Mouse (Mus musculus) kidney, embryonic 14.5 days (tissue): ENCODE measurements around the gene Mtus2. TPM values are rescaled to one million over a fixed set of nuclear protein-coding genes. Genes with fewer than 3 reads are reported as not detected.

ENCODE experiments used
- ATAC-seq: fragments of 200-750 bp; cut with Nextera tagmentation; 2 replicates; pipeline ENCODE4 v1.8.0; 2017; ENCODE audit warnings: moderate number of reproducible peaks, mild to moderate bottlenecking, moderate TSS enrichment, moderate library complexity; ENCODE audit not compliant: low FRiP score, low TSS enrichment
- H3K27ac ChIP-seq: fragments of 300-500 bp; sonication (generic); 2 replicates; pipeline ENCODE4 v1.5.1; 2014; ENCODE audit warnings: low read depth, mild to moderate bottlenecking, low read length, moderate library complexity, mixed read lengths
- H3K27me3 ChIP-seq: fragments of 300-500 bp; sonication (generic); 2 replicates; pipeline ENCODE4 v1.6.1; 2014; ENCODE audit warnings: mild to moderate bottlenecking, low read length; ENCODE audit not compliant: control insufficient read depth, insufficient read depth
- H3K36me3 ChIP-seq: fragments of 300-500 bp; sonication (generic); 2 replicates; pipeline ENCODE4 v1.6.1; 2014; ENCODE audit warnings: low read length, mixed read lengths; ENCODE audit not compliant: control insufficient read depth, insufficient read depth
- H3K4me1 ChIP-seq: fragments of 300-500 bp; sonication (generic); 2 replicates; pipeline ENCODE4 v1.6.1; 2014; ENCODE audit warnings: low read length, mixed read lengths; ENCODE audit not compliant: control insufficient read depth, insufficient read depth
- H3K4me2 ChIP-seq: fragments of 300-500 bp; sonication (generic); replicated peaks from 2 replicates; pipeline ENCODE4 v1.6.1; 2014; ENCODE audit warnings: low read depth, mild to moderate bottlenecking, low read length
- H3K4me3 ChIP-seq: fragments of 300-500 bp; sonication (generic); 2 replicates; pipeline ENCODE4 v1.5.1; 2014; ENCODE audit warnings: mild to moderate bottlenecking, low read length
- H3K9ac ChIP-seq: fragments of 300-500 bp; sonication (generic); 2 replicates; pipeline ENCODE4 v1.6.1; 2014; ENCODE audit warnings: low read depth, mild to moderate bottlenecking, low read length, moderate library complexity
- H3K9me3 ChIP-seq: fragments of 300-500 bp; sonication (generic); 2 replicates; pipeline ENCODE4 v1.6.1; 2016; ENCODE audit warnings: low read length; ENCODE audit not compliant: control insufficient read depth
- WGBS: fragments of 180-500 bp; shearing (Covaris S2); extraction: QIAGEN DNeasy Blood & Tissue Kit; methylation state at CpG from one replicate; pipeline ENCODE4 v1.1.7; 2014; 5-methylcytosine and 5-hydroxymethylcytosine counted together
- polyA plus RNA-seq: library from polyadenylated mRNA; unstranded; fragments of >200 nt; fragmentation: Nextera tagmentation; extraction: Ambion mirVana; gene quantifications from 2 replicates; pipeline ENCODE4 v1.2.1, GENCODE M21; 2014

Mtus2 gene
- polyA plus RNA-seq, 1 experiment from 2014 or later, result 2.3 TPM

DNA sequence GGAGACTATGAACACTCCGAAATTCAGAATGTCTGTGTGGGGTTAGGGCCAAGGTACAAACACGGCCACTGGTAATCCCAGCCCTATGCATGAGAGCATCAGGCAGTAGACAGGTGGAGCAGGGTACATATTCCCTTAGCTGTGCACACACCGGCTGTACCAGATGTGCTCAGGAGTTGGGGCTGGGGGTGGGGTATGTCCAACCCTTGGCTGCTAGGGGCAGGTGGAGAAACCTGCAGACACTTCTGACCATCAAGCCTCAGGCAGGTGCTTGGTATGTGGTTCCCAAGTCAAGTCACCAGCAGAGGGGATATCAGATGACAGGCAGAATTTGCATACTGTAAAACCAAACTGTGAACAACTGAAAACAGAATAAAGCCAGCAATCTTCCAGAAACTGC, 371.9 kb downstream of the Mtus2 start:
- no peaks in the 10 kb centered on the region for H3K27me3 ChIP-seq
- peaks cover 15% of the 10 kb centered on the region for H3K36me3 ChIP-seq
- 93% methylated on average over 3 of the region's 3 CpGs for WGBS
- no peaks in the 10 kb centered on the region for H3K9me3 ChIP-seq
- H3K4me2 ChIP-seq, result no peak overlapping the region
- ATAC-seq, result no peak
- H3K9ac ChIP-seq, result no peak overlapping the region
- no peak overlapping the region for H3K27ac ChIP-seq
- H3K4me1 ChIP-seq, result no peaks in the 10 kb centered on the region
- no peak overlapping the region for H3K4me3 ChIP-seq

DNA sequence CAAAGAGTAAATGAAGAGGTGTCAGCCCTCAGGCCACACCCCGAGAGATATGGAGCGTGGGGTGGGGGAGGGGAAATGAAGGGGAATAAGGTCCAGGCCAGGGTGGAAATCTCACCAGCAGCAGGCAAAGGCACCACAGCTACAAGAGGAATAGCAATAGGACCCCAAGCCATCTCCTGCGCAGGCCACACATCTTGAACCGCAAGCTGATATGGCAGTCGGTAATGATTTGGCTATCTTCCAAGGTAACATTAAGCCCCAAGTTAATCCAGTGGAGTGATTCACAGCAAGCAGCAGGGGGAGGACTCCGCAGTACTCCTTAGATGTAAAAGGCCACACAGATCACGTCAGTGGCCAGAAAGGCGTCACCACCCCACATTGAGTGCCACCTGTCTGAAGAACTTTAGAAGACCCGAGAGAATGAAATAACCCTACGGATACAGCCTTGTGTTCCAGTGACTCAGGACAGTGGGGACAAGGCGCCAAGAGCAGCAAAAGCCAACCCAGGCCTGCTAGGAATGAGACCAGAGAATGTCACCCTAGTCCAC, 374.2 kb downstream of the Mtus2 start:
- WGBS, result 81% methylated on average over 11 of the region's 11 CpGs
- ATAC-seq, result no peak
- Histone ChIP-seq H3K36me3 (peaks cover 25% of the 10 kb centered on the region), H3K4me3 (no peak overlapping the region), H3K4me1 (no peaks in the 10 kb centered on the region), H3K4me2 (no peak overlapping the region), H3K9me3 (no peaks in the 10 kb centered on the region), H3K27me3 (no peaks in the 10 kb centered on the region), H3K9ac (no peak overlapping the region), H3K27ac (no peak overlapping the region)

- Histone ChIP-seq H3K4me2 (no peak overlapping the region), H3K9me3 (no peaks in the 10 kb centered on the region), H3K4me1 (no peaks in the 10 kb centered on the region), H3K4me3 (no peak overlapping the region), H3K9ac (no peak overlapping the region), H3K27me3 (no peaks in the 10 kb centered on the region), H3K27ac (no peak overlapping the region), H3K36me3 (peaks cover 29% of the 10 kb centered on the region)
- WGBS, result 92% methylated on average over 18 of the region's 18 CpGs
- no peak; the same call in 1 of the 2 replicates for ATAC-seq
These were observed 375.0 kb downstream of the Mtus2 start for GRCm38 (mm10) chr5:148331926-148332621.

DNA sequence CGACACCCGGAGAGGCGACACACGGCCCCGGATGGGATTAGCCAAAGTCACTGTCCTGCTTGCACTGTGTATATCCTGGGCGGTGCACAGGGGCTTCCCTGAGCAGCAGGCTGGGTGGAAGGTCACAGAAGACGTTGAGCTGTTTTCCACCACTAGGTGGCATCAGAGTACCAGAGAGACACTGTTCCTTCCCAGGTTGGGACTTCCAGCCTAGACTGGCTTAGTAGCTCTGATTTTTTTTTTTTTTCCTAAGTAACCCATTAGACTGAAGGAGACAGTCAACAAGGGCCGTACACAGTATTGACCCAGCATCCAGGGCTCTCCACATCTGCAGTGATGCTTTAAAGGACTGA, 375.5 kb downstream of the Mtus2 start:
- ATAC-seq, result peak; percentile 83
- Histone ChIP-seq H3K4me3 (no peak overlapping the region), H3K36me3 (peaks cover 29% of the 10 kb centered on the region), H3K27ac (no peak overlapping the region), H3K9ac (no peak overlapping the region), H3K27me3 (no peaks in the 10 kb centered on the region), H3K9me3 (no peaks in the 10 kb centered on the region), H3K4me2 (no peak overlapping the region), H3K4me1 (no peaks in the 10 kb centered on the region)
- 43% methylated on average over 8 of the region's 8 CpGs for WGBS

GRCm38 (mm10) chr5:148339126-148339525, 382.0 kb downstream of the Mtus2 start:
- H3K9ac ChIP-seq, result no peak overlapping the region
- peaks cover 4% of the 10 kb centered on the region; the same call in 1 of the 2 replicates for H3K4me1 ChIP-seq
- H3K9me3 ChIP-seq, result no peaks in the 10 kb centered on the region
- peaks cover 13% of the 10 kb centered on the region; the same call in 1 of the 2 replicates for H3K36me3 ChIP-seq
- 91% methylated on average over 5 of the region's 5 CpGs for WGBS
- ATAC-seq, result no peak
- H3K27me3 ChIP-seq, result no peaks in the 10 kb centered on the region
- no peak overlapping the region for H3K4me3 ChIP-seq
- no peak overlapping the region for H3K27ac ChIP-seq
- no peak overlapping the region for H3K4me2 ChIP-seq

DNA sequence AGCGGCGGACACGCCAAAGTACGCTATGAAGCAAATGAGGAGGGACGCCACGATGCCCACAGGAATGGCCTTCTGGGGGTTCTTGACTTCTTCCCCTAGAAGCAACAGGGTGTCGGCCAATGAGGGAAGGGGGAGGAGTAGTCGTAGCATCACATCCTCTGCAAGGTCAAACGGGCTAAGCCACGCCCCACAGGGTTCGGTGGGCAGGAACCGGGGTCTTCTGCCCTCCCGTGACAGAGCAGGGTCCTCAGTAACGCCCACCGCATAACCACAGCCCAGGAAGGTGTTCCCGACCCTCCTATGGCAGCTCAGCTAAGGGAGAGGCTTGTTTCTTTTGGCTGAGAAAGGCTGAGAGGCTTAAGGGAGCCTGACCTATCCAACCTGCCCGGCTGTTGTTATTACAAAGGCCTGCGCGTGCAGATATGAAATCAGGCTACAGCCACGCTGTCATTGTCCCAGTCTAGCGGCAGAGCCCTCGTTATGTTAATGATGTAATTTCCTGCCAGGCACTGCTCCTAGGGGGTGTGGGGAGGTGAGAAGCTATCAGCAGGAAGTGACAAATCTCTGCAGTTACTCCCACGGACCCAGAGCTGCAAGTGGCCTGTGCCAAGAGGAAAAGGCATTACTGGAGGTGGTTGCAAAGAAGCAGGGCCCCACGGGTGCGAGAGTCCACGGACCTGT, 385.1 kb downstream of the Mtus2 start:
- ATAC-seq, result peak; percentile 81
- H3K36me3 ChIP-seq, result peaks cover 6% of the 10 kb centered on the region; the same call in 1 of the 2 replicates
- H3K4me1 ChIP-seq, result peaks cover 4% of the 10 kb centered on the region; the same call in 1 of the 2 replicates
- WGBS, result 22% methylated on average over 26 of the region's 26 CpGs
- H3K27ac ChIP-seq, result peak overlapping the region; percentile 55; the same call in 1 of the 2 replicates
- H3K9ac ChIP-seq, result peak overlapping the region; percentile 48
- H3K4me3 ChIP-seq, result peak overlapping the region; percentile 21; the same call in 1 of the 2 replicates
- H3K9me3 ChIP-seq, result no peaks in the 10 kb centered on the region
- no peaks in the 10 kb centered on the region for H3K27me3 ChIP-seq
- peak overlapping the region; percentile 40 for H3K4me2 ChIP-seq

GRCm38 (mm10) chr5:148344374-148344773, 387.3 kb downstream of the Mtus2 start:
- no peak for ATAC-seq
- H3K27me3 ChIP-seq, result no peaks in the 10 kb centered on the region
- no peak overlapping the region for H3K4me2 ChIP-seq
- 64% methylated on average over 5 of the region's 5 CpGs for WGBS
- no peaks in the 10 kb centered on the region for H3K9me3 ChIP-seq
- H3K9ac ChIP-seq, result no peak overlapping the region
- H3K4me3 ChIP-seq, result no peak overlapping the region
- H3K4me1 ChIP-seq, result peaks cover 4% of the 10 kb centered on the region; the same call in 1 of the 2 replicates
- no peak overlapping the region for H3K27ac ChIP-seq
- peaks cover 10% of the 10 kb centered on the region; the same call in 1 of the 2 replicates for H3K36me3 ChIP-seq

DNA sequence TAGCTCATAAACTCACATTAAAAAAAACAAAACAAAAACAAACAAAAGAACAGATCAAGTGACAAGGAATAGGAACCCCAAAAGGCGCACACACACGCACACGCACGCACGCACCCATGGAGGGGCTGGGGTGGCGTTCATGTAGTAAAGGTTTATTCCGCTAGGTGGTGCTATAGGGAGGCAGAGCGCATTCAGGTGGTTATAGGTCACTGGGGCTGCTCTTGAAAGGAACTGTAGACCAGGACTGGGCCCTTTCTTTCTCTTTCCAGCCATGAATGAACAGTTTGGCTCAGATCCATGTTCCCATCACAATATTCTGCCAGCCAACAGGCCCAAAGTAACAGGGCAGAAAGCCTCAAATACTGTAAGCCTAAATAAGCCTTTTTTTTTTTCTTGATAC, 389.4 kb downstream of the Mtus2 start:
- Histone ChIP-seq H3K36me3 (peaks cover 10% of the 10 kb centered on the region; the same call in 1 of the 2 replicates), H3K27ac (no peak overlapping the region), H3K9me3 (no peaks in the 10 kb centered on the region), H3K4me1 (peaks cover 4% of the 10 kb centered on the region; the same call in 1 of the 2 replicates), H3K27me3 (no peaks in the 10 kb centered on the region), H3K4me3 (no peak overlapping the region), H3K4me2 (no peak overlapping the region), H3K9ac (no peak overlapping the region)
- WGBS, result 86% methylated on average over 8 of the region's 8 CpGs
- ATAC-seq, result no peak

- no peaks in the 10 kb centered on the region for H3K9me3 ChIP-seq
- ATAC-seq, result no peak
- H3K9ac ChIP-seq, result no peak overlapping the region
- H3K4me3 ChIP-seq, result no peak overlapping the region
- 54% methylated on average over 8 of the region's 8 CpGs for WGBS
- H3K36me3 ChIP-seq, result peaks cover 10% of the 10 kb centered on the region; the same call in 1 of the 2 replicates
- no peaks in the 10 kb centered on the region for H3K27me3 ChIP-seq
- no peak overlapping the region for H3K27ac ChIP-seq
- no peak overlapping the region for H3K4me2 ChIP-seq
- no peaks in the 10 kb centered on the region for H3K4me1 ChIP-seq
These were observed 391.0 kb downstream of the Mtus2 start for GRCm38 (mm10) chr5:148348153-148348552.
